Mouse (Mus musculus): ENCODE data around the gene Unc13a.

DNA sequence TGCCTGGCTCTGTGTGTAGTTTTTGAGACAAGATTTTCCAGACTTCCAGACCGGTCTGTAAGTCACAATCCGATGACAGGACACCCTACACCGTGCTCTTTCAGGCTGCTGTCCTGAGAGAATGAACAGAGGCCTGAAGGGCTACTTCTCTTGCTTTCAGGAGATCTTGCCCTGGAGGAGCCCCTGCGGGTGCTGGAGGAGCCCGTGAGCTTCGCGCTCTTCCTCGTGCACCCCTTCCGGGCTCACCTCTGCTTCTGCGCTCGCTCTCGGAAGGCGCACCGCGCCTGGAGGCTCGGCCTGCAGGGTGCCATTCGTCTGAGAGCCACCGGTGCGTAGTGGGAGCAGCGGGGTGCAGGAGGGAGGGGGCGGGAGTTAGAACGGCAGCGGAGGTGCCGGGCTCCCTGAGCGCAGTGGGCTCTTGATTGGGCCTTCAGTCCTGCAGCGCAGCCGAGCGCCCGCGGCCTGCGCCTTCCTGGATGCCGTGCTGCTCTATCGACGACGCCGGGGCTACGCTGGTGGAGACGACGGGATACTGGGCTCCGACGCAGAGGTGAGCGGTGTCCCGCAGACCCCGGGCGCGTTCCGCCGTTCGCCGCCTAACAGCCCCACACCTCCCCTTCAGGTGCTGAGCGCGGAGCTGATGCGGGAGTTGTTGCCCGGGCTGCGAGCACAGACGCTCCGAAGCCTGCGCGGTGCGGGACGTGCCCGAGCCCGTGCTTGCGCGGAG lies 69.5 kb downstream of the Unc13a start:
- TF ChIP-seq CTCF (IDR thresholded peaks at IDR 0.05; ENCODE audit: extremely low read depth, insufficient read depth, insufficient read length, insufficient replicate concordance), result no peak
- TF ChIP-seq POLR2A (IDR thresholded peaks at IDR 0.05; ENCODE audit: low read depth, low read length), result no peak
